Mouse (Mus musculus): Measurements from ENCODE around the gene Kcnmb4. TPM values are rescaled to one million over a fixed set of nuclear protein-coding genes. Genes with fewer than 3 reads are reported as not detected.

The Kcnmb4 gene
- polyA plus RNA-seq, 1 experiment from 2014 or later = 28.3 TPM

DNA sequence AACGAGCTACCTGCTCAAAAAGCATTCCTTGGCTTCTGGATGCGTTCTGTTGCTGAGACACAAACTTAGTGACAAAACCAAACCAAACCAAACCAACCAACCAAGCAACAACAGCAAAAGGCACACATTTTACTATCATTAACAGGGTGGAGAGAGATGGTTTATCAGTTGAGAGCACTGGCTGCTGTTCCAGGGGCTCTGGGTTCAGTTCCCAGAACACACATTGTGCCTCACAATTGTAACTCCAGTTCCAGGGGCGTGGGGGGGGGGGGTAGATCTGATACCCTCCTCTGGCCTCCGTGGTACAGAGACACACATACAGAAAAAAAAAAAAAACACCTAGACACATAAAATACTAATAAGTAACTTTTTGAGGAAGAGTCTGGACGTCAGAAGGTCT, 5.6 kb downstream of the Kcnmb4 start:
- H3K4me3 ChIP-seq (ENCODE audit: low read length) = no peak overlapping the region
- H3K27me3 ChIP-seq (replicated peaks; ENCODE audit: control insufficient read depth, insufficient read depth, low read length) = no peaks in the 10 kb centered on the region
- H3K4me1 ChIP-seq (ENCODE audit: control insufficient read depth, insufficient read depth, low read depth, low read length) = peaks cover 7% of the 10 kb centered on the region
- no peaks in the 10 kb centered on the region for H3K36me3 ChIP-seq (ENCODE audit: control insufficient read depth, insufficient read depth, low read length)
- no peak overlapping the region for H3K4me2 ChIP-seq (ENCODE audit: low read length)
- H3K27ac ChIP-seq (ENCODE audit: low read depth, low read length) = no peak overlapping the region
- ATAC-seq = no peak
- H3K9ac ChIP-seq (ENCODE audit: low read depth, low read length) = no peak overlapping the region
- 0 out of 2 replicates have a peak, but pooled peaks cover 2% of the 10 kb centered on the region for H3K9me3 ChIP-seq (ENCODE audit: control insufficient read depth, low read length)
- WGBS = 83% methylated on average over 5 of the region's 5 CpGs

GRCm38 (mm10) chr10:116463753-116464345, 9.8 kb downstream of the Kcnmb4 start:
- H3K9ac ChIP-seq (ENCODE audit: low read depth, low read length) = no peak overlapping the region
- no peak overlapping the region for H3K4me2 ChIP-seq (ENCODE audit: low read length)
- H3K9me3 ChIP-seq (ENCODE audit: control insufficient read depth, low read length) = peaks cover 6% of the 10 kb centered on the region; the same call in 1 of the 2 replicates
- H3K4me1 ChIP-seq (ENCODE audit: control insufficient read depth, insufficient read depth, low read depth, low read length) = no peaks in the 10 kb centered on the region
- WGBS = 91% methylated on average over 12 of the region's 12 CpGs
- peaks cover 4% of the 10 kb centered on the region; the same call in 1 of the 2 replicates for H3K36me3 ChIP-seq (ENCODE audit: control insufficient read depth, insufficient read depth, low read length)
- H3K27ac ChIP-seq (ENCODE audit: low read depth, low read length) = no peak overlapping the region
- no peaks in the 10 kb centered on the region for H3K27me3 ChIP-seq (replicated peaks; ENCODE audit: control insufficient read depth, insufficient read depth, low read length)
- H3K4me3 ChIP-seq (ENCODE audit: low read length) = no peak overlapping the region
- no peak for ATAC-seq

GRCm38 (mm10) chr10:116461443-116461842, 12.2 kb downstream of the Kcnmb4 start:
- Histone ChIP-seq H3K4me2 (ENCODE audit: low read length) (no peak overlapping the region), H3K9me3 (ENCODE audit: control insufficient read depth, low read length) (peaks cover 6% of the 10 kb centered on the region; the same call in 1 of the 2 replicates), H3K36me3 (ENCODE audit: control insufficient read depth, insufficient read depth, low read length) (peaks cover 6% of the 10 kb centered on the region; the same call in 1 of the 2 replicates), H3K9ac (ENCODE audit: low read depth, low read length) (no peak overlapping the region), H3K4me3 (ENCODE audit: low read length) (no peak overlapping the region), H3K4me1 (ENCODE audit: control insufficient read depth, insufficient read depth, low read depth, low read length) (no peaks in the 10 kb centered on the region), H3K27me3 (replicated peaks; ENCODE audit: control insufficient read depth, insufficient read depth, low read length) (no peaks in the 10 kb centered on the region), H3K27ac (ENCODE audit: low read depth, low read length) (no peak overlapping the region)
- WGBS = 86% methylated on average over 9 of the region's 9 CpGs
- no peak for ATAC-seq

DNA sequence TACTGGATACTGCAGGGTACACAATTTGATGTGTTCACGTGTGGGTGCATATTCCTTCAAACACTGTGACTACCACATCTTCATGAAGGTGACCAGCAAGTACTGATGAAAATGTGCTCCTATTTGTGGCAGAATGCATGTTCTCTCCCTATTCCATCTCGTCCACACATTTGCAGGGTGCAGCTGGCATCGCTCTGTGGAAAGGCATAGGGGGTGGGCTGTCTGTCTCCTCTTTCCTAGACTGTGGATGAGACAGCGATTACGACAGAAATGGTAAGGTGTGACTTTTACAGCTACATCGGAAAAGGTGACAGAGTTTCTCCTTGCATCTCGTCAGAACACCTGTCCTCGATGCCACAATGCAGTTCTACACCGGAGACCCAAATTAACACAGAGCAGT, 14.9 kb downstream of the Kcnmb4 start:
- H3K9me3 ChIP-seq (ENCODE audit: control insufficient read depth, low read length) = peaks cover 3% of the 10 kb centered on the region; the same call in 1 of the 2 replicates
- no peak overlapping the region for H3K9ac ChIP-seq (ENCODE audit: low read depth, low read length)
- no peak for ATAC-seq
- no peak overlapping the region for H3K27ac ChIP-seq (ENCODE audit: low read depth, low read length)
- no peak overlapping the region for H3K4me2 ChIP-seq (ENCODE audit: low read length)
- 95% methylated on average over 9 of the region's 9 CpGs for WGBS
- H3K27me3 ChIP-seq (replicated peaks; ENCODE audit: control insufficient read depth, insufficient read depth, low read length) = no peaks in the 10 kb centered on the region
- H3K4me1 ChIP-seq (ENCODE audit: control insufficient read depth, insufficient read depth, low read depth, low read length) = no peaks in the 10 kb centered on the region
- no peak overlapping the region for H3K4me3 ChIP-seq (ENCODE audit: low read length)
- H3K36me3 ChIP-seq (ENCODE audit: control insufficient read depth, insufficient read depth, low read length) = peaks cover 10% of the 10 kb centered on the region

DNA sequence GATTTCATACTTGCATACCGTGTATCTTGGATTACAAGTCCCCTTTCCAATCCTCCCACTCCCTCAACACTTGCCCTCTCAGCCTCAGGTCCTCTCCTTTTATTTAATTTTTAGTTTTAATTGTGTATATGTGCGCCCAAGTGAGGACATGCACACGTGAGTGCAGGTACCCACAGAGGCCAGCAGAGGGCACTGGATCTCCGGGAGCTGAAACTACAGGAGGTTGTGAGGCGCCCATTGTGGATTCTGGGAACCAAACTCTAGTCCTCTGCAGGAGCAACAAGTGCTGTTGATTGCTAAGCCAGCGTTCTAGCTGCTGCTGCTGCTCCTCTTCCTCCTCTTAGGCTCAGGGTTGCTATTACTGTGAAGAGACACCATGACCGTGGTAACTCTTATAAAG, 20.9 kb downstream of the Kcnmb4 start:
- Histone ChIP-seq H3K4me2 (ENCODE audit: low read length) (no peak overlapping the region), H3K9ac (ENCODE audit: low read depth, low read length) (no peak overlapping the region), H3K36me3 (ENCODE audit: control insufficient read depth, insufficient read depth, low read length) (peaks cover 6% of the 10 kb centered on the region; the same call in 1 of the 2 replicates), H3K4me1 (ENCODE audit: control insufficient read depth, insufficient read depth, low read depth, low read length) (no peaks in the 10 kb centered on the region), H3K4me3 (ENCODE audit: low read length) (no peak overlapping the region), H3K27ac (ENCODE audit: low read depth, low read length) (no peak overlapping the region), H3K27me3 (replicated peaks; ENCODE audit: control insufficient read depth, insufficient read depth, low read length) (no peaks in the 10 kb centered on the region), H3K9me3 (ENCODE audit: control insufficient read depth, low read length) (peaks cover 4% of the 10 kb centered on the region; the same call in 1 of the 2 replicates)
- ATAC-seq = no peak
- 93% methylated on average over 7 of the region's 7 CpGs for WGBS

DNA sequence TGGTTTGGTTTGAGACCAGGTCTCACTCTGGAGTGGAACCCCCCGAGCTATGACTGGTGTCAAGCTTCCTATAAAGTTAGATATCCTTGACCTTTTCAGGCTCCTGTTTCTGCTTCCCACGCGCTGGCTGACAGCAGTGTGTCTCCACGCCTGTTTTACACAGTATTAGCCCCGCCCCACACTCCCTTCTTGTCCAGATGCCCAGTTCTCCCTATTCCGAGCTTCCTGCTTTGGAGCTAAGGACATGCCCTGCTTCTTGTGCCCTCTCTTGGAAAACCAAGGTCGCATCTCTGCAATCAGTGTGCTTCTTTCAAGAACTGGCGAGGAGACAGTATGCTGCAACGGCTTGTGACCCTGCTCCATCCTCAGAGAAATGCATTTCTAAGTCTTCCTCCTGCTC, 23.1 kb downstream of the Kcnmb4 start:
- Histone ChIP-seq H3K27me3 (replicated peaks; ENCODE audit: control insufficient read depth, insufficient read depth, low read length) (no peaks in the 10 kb centered on the region), H3K9me3 (ENCODE audit: control insufficient read depth, low read length) (peaks cover 4% of the 10 kb centered on the region; the same call in 1 of the 2 replicates), H3K4me2 (ENCODE audit: low read length) (no peak overlapping the region), H3K9ac (ENCODE audit: low read depth, low read length) (no peak overlapping the region), H3K27ac (ENCODE audit: low read depth, low read length) (no peak overlapping the region), H3K4me1 (ENCODE audit: control insufficient read depth, insufficient read depth, low read depth, low read length) (no peaks in the 10 kb centered on the region), H3K4me3 (ENCODE audit: low read length) (no peak overlapping the region), H3K36me3 (ENCODE audit: control insufficient read depth, insufficient read depth, low read length) (peaks cover 2% of the 10 kb centered on the region; the same call in 1 of the 2 replicates)
- 77% methylated on average over 9 of the region's 9 CpGs for WGBS
- no peak for ATAC-seq

GRCm38 (mm10) chr10:116448166-116448565, 25.5 kb downstream of the Kcnmb4 start:
- Histone ChIP-seq H3K27me3 (replicated peaks; ENCODE audit: control insufficient read depth, insufficient read depth, low read length) (no peaks in the 10 kb centered on the region), H3K9ac (ENCODE audit: low read depth, low read length) (no peak overlapping the region), H3K4me2 (ENCODE audit: low read length) (no peak overlapping the region), H3K27ac (ENCODE audit: low read depth, low read length) (no peak overlapping the region), H3K4me1 (ENCODE audit: control insufficient read depth, insufficient read depth, low read depth, low read length) (no peaks in the 10 kb centered on the region), H3K4me3 (ENCODE audit: low read length) (no peak overlapping the region), H3K9me3 (ENCODE audit: control insufficient read depth, low read length) (peaks cover 4% of the 10 kb centered on the region; the same call in 1 of the 2 replicates), H3K36me3 (ENCODE audit: control insufficient read depth, insufficient read depth, low read length) (peaks cover 3% of the 10 kb centered on the region; the same call in 1 of the 2 replicates)
- 94% methylated on average over 12 of the region's 12 CpGs for WGBS
- no peak for ATAC-seq

- Histone ChIP-seq H3K27me3 (replicated peaks; ENCODE audit: control insufficient read depth, insufficient read depth, low read length) (no peaks in the 10 kb centered on the region), H3K36me3 (ENCODE audit: control insufficient read depth, insufficient read depth, low read length) (peaks cover 3% of the 10 kb centered on the region; the same call in 1 of the 2 replicates), H3K9me3 (ENCODE audit: control insufficient read depth, low read length) (no peaks in the 10 kb centered on the region), H3K9ac (ENCODE audit: low read depth, low read length) (no peak overlapping the region), H3K4me2 (ENCODE audit: low read length) (no peak overlapping the region), H3K4me1 (ENCODE audit: control insufficient read depth, insufficient read depth, low read depth, low read length) (no peaks in the 10 kb centered on the region), H3K4me3 (ENCODE audit: low read length) (no peak overlapping the region), H3K27ac (ENCODE audit: low read depth, low read length) (no peak overlapping the region)
- no peak for ATAC-seq
- WGBS = 89% methylated on average over 9 of the region's 9 CpGs
Observed at GRCm38 (mm10) chr10:116447176-116447575, 26.5 kb downstream of the Kcnmb4 start.

DNA sequence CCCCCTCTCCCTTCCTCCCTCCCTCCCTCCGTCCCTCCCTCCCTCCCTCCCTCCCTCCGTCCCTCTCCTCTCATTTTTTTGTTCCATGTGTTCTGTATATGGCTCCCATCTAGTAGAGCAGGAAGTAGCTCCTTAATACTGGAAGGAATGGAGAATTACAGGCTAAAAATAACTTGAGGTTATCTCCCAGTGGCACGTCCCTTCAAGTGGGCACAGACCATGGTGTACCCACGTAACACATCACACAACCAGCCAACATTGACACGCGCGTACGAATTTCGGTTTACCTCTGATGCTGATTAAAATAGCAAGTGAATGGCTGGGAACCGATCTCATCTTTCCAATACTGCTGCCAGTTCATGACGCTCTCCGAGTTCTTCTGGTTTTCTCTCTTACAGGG, 27.6 kb downstream of the Kcnmb4 start:
- H3K9me3 ChIP-seq (ENCODE audit: control insufficient read depth, low read length) = no peaks in the 10 kb centered on the region
- WGBS = 96% methylated on average over 12 of the region's 12 CpGs
- no peak for ATAC-seq
- no peak overlapping the region for H3K4me3 ChIP-seq (ENCODE audit: low read length)
- no peaks in the 10 kb centered on the region for H3K4me1 ChIP-seq (ENCODE audit: control insufficient read depth, insufficient read depth, low read depth, low read length)
- no peaks in the 10 kb centered on the region for H3K27me3 ChIP-seq (replicated peaks; ENCODE audit: control insufficient read depth, insufficient read depth, low read length)
- H3K36me3 ChIP-seq (ENCODE audit: control insufficient read depth, insufficient read depth, low read length) = peaks cover 3% of the 10 kb centered on the region; the same call in 1 of the 2 replicates
- no peak overlapping the region for H3K9ac ChIP-seq (ENCODE audit: low read depth, low read length)
- no peak overlapping the region for H3K4me2 ChIP-seq (ENCODE audit: low read length)
- no peak overlapping the region for H3K27ac ChIP-seq (ENCODE audit: low read depth, low read length)
